Mouse (Mus musculus) cortical plate, adult 2 months (tissue): Measurements from ENCODE around the gene Saysd1.

Source experiments
- CTCF ChIP-seq: fragments of 200-500 bp; IDR thresholded peaks from 2 replicates; pipeline ENCODE4 v1.5.1; 2011; ENCODE audit warnings: mild to moderate bottlenecking, control low read depth, low read length; ENCODE audit not compliant: insufficient read depth; ENCODE audit errors: extremely low read depth
- POLR2A ChIP-seq: fragments of 200-500 bp; IDR thresholded peaks from 2 replicates; pipeline ENCODE4 v1.6.1; 2011; ENCODE audit warnings: mild to moderate bottlenecking, low read length, control low read depth; ENCODE audit not compliant: insufficient read depth; ENCODE audit errors: extremely low read depth

DNA sequence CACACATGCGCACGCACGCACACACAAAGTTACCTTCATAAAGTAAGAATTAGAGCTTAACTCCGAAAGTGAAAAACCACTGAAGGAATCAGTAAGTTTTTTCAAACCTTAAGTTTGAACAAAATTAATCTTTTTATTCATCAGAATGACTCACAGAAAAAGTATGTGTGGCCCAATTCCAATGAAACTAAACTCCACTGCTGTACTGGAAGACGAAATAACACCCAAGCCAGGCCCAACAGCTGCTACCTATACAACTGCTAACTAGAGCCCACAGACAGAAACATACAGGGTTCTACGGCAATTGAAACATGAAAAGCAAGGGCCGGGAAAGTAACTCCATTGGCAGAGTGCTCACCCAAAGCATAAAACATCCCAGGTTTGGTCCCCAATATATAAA, 62.8 kb downstream of the Saysd1 start:
- TF ChIP-seq CTCF (no peak), POLR2A (no peak)
